17 mouse cellular contexts compared by ENCODE assay signal in genomic region chr5:88964685-88965290, GRCm38 (mm10).
A peak's percentile ranks its signal among the peaks of the same experiment; 100 is the strongest.
DNase-seq lines count a peak whose midpoint lies in the region; ATAC-seq and TF ChIP-seq lines count a peak whose summit lies in the region.
"Had no signal": no experiment of that assay in that cellular context is flagged by ENCODE, and none has a peak within 500 bp of the region (broad histone marks: within the 10 kb centered on the region; RNA-seq: fewer than 3 reads in every experiment).

No protein-coding gene starts in this region.

- DNase-seq in cerebellum, adult 11 months, result peak; percentile 36
- DNase-seq in layer of hippocampus, adult 2 months (ENCODE audit: low spot score in 2 of 2), result no peak
- no peak for DNase-seq in layer of hippocampus, postnatal 36 days
- DNase-seq in right cerebral cortex, postnatal 14 days, result peak; percentile 43
- no peak for DNase-seq in right cerebral cortex, postnatal 36 days (ENCODE audit: low spot score in 2 of 2)
- no peak for DNase-seq in spleen, adult 12 weeks (ENCODE audit: low spot score)
- no peak for DNase-seq in thymus, adult 18-20 months
- DNase-seq: B cell, adult 2 months; heart, postnatal 10 days; kidney, postnatal 10 days had no signal

- no peak overlapping the region for H3K4me3 ChIP-seq in layer of hippocampus, adult 2 months
- H3K4me3 ChIP-seq: embryonic facial prominence, embryonic 12.5 days; hindbrain, embryonic 13.5 days; limb, embryonic 15.5 days; midbrain, embryonic 12.5 days had no signal

- H3K27ac ChIP-seq in layer of hippocampus, adult 2 months, result 0 out of 2 replicates have a peak overlapping the region, but pooled peaks have one; percentile 0
- H3K27ac ChIP-seq: embryonic facial prominence, embryonic 12.5 days; hindbrain, embryonic 13.5 days; limb, embryonic 15.5 days; macrophage; midbrain, embryonic 12.5 days had no signal

- TF ChIP-seq CTCF in layer of hippocampus, adult 2 months (conservative IDR thresholded peaks at IDR 0.05), result no peak

- ATAC-seq in cerebellum, adult (ENCODE audit: insufficient number of reproducible peaks, low FRiP score, low TSS enrichment), result no peak
- ATAC-seq: intestine, postnatal 0 days had no signal

Comparison
In these comparisons a context has a peak if more than half of its experiments do, and no peak if none do; other contexts are left out.
1. DNase-seq: peak in cerebellum, adult 11 months (single experiment) and right cerebral cortex, postnatal 14 days (single experiment); none in layer of hippocampus, adult 2 months (0 of 2), layer of hippocampus, postnatal 36 days (0 of 2), right cerebral cortex, postnatal 36 days (0 of 2), spleen, adult 12 weeks (single experiment) and thymus, adult 18-20 months (0 of 2).